Mouse (Mus musculus): Measurements from ENCODE around the gene Ctnnd2. TPM values are rescaled to one million over a fixed set of nuclear protein-coding genes. Genes with fewer than 3 reads are reported as not detected.
"Not testable (repeated sequence)": the region's sequence is repeated elsewhere in the genome, so short reads cannot be mapped to it uniquely, and the experiment has no call there.

Gene Ctnnd2
- not detected for total RNA-seq (2022)

DNA sequence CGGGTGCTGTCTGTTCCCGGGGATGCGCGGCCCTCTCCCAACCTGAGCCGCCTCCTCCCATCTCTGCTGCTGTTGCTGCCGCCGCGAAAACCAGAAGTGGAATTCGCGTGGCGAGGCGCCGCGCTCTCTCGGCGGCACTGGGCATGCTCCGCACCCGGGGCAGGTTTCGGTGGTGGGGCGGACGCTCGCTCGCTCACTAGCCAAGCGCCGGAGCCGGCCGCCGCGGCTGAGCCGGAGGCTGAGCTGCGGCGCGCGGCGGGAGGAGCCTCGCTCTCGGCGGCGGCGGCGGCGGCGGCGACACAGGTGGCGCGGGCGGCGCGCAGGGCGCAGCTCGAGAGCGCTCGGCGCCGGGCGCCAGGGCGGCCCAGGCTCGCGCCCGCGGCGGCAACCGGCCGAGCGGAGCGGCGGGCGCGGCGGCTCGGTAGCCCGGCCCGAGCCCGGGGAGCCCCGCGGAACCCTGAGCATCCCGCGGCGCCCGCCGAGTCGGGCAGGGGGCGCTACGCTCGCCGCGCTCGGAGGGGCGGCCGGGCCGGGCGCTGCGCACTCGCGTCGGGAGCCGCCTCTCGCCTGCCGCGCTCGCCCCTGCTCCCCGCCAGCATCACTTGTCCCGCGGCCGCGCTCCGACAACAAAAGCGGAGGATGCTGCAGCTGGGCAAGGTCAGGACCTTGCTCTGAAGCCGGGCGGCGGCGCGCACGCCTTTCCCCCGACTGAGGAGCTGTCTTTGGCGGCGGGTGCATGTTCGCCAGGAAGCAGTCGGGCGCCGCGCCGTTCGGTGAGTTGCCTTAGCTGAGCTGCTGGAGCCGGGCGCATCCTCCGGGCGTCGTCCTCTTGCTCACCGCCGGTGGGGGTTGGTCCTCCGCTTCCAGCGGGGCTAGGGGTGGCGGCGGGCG is at the start of gene Ctnnd2:
TSS of gene Ctnnd2 (plus strand) at position 203 of the 891 bp plus-strand sequence.
- no peak for DNase-seq (ENCODE audit: low spot score in 2 of 2)

- DNase-seq (ENCODE audit: low spot score in 2 of 2): no peak
Observed at GRCm38 (mm10) chr15:30130705-30131104, 41.7 kb upstream of the Ctnnd2 start.

DNA sequence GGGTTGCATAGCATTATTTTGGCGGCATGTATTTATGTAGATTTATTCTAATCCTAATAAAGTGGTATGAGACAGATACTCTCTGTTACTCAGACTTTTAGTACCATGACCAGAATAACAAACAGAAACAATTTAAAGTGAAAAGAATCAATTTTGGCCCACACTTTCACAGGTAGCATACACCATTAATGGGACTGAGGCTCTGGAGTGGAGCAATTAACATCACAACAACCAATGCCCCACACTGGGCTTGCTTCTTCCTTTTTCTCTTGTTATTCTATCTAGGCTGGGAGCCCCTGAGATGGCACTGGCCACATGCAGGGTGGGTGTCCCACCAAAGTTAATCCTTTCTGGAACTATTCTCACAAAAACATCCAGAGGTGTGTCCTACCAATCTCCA is 32.8 kb upstream of the Ctnnd2 start:
- DNase-seq (ENCODE audit: low spot score in 2 of 2): not testable (repeated sequence)

GRCm38 (mm10) chr15:30145413-30145812 is 27.0 kb upstream of the Ctnnd2 start:
- DNase-seq (ENCODE audit: low spot score in 2 of 2): no peak

DNA sequence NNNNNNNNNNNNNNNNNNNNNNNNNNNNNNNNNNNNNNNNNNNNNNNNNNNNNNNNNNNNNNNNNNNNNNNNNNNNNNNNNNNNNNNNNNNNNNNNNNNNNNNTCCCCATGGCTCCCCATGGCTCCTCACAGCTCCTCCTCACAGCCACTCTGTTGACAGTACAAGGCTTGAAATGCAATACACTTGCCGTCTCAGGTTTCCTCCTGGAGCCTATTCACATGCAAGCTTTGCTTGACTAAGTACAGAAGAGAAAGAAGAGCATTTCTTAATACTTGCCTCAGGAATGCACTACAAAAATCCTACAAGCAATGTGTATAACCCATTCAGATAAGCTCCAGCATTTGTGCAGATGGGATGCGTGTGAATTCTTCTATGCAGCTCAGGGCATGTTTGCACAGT is 20.2 kb upstream of the Ctnnd2 start:
- DNase-seq (ENCODE audit: low spot score in 2 of 2): no peak

DNA sequence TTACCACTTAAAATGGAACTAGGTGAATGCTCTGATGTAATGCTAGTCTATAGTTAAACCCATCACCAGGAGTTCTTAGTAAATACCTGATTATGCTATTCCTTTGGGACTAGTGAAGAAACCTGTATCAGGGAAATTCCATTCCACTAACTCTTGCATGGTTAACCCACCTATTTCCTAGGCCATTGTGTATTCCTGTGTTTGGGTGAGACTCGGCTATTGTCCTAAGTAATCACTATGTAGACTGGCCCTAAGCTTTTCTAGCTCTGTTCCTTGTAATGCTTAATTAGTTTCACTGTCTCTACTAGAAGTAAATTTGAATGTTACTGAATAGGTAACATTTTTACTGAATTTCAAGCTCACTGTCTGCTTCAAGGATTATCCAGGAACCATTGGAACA is 14.4 kb upstream of the Ctnnd2 start:
- DNase-seq (ENCODE audit: low spot score in 2 of 2): no peak

DNA sequence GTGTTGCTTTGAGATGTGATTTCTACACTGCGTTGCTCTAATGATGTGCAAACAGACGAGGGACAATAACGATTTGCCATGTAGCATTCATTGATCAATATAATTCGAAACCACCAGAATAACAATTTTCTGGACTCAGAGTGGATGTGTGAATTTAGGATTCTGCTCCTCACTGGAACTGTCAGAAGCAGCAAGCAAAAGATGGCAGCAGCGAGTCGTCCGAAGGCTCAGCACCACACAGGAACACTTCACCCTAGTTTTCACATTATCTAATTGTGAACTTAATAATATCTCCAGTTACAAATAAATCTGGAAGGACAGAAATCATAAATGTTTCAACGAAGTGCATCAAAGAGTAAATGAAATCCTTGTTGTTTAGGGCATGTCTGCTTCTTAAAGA is 2.4 kb upstream of the Ctnnd2 start:
- no peak for DNase-seq (ENCODE audit: low spot score in 2 of 2)

GRCm38 (mm10) chr15:30171493-30172195 is 749 bp upstream of the Ctnnd2 start:
- DNase-seq (ENCODE audit: low spot score in 2 of 2): no peak

DNA sequence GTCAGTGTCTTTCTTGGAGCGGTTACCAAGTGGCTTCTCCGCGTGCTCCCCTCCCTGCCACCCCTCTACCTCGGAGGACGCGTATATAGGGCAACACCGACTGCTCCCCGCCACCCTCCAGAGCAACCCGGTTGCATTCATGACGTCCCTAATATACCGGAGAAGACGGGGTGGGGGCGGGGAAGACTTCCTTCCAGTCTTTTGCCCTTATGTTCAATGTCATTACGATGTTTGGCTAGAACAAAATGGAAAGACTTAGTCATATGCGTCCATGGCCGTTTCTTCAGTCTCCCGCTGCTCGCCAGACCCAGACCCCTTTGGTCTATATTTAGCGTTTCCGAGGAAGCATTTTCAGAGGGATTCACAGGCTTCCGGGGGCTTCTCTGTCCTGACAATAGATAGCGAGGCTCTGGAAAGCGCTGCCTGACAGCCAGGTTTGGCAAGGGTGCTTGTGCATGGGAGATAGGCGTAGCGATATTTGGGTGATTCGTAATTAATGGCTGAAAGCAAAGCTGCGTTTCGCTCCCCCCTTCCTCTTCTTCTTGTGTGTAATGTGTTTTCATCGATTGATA is 1.1 kb downstream of the Ctnnd2 start:
- DNase-seq (ENCODE audit: low spot score in 2 of 2): no peak

DNA sequence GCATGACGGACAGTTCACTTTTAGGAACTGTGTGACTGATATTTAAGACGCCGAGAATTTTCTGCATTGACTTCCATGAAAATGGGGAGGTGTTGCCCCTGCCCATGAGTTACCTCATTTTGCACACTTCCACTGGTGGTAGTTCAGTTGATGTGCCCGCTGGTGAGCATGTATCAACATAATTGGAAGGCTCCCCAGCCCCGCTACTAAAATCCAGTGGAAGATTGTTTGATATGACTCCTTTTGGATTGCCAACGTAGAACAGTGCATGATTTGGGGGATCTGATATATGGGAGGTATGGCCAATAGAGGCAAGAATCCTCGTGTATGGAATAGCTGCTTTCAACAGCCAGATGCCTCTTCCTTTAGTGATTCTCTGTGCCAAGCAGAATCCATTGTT is 1.9 kb downstream of the Ctnnd2 start:
- no peak for DNase-seq (ENCODE audit: low spot score in 2 of 2)

DNA sequence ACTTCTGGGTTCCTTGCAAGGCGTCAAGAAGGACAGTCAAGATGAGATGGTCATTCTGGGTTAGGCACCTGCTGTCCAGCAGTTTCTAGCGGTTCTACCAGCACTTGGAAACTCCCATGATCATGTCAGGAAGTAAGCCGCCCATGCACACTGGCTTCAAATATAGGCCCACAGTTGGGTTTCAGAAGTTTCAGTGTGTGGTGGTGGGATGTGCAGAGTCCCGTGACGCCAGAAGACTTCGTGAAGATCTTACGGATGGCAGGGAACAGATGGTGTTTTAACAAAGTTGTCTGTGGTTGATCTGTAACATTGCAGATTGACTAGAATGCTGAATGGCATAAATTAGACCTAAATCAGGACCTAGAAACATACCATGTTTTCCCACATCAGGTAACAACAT is 11.6 kb downstream of the Ctnnd2 start:
- no peak for DNase-seq (ENCODE audit: low spot score in 2 of 2)

GRCm38 (mm10) chr15:30190872-30191271 is 18.5 kb downstream of the Ctnnd2 start:
- no peak for DNase-seq (ENCODE audit: low spot score in 2 of 2)

GRCm38 (mm10) chr15:30191931-30192668 is 19.7 kb downstream of the Ctnnd2 start:
- no peak for DNase-seq (ENCODE audit: low spot score in 2 of 2)

DNA sequence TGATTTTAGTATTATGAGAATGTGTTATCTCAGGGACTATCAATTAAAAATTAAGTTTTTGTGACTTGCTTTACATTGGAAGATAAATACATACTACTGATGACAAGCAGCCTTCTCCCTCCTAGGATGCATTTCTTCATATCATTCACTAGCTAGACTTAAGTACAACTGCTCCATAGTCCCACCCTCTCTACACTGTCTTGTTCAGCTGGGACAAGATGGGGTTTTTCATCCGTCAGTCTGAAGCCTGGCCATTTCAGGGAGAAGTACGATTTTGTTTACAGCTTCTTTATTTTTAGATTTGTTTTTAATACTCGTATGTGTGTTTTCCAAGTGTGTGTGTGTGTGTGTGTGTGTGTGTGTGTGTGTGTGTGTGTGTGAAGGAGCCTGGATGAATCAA is 26.0 kb downstream of the Ctnnd2 start:
- DNase-seq (ENCODE audit: low spot score in 2 of 2): no peak

- DNase-seq (ENCODE audit: low spot score in 2 of 2): no peak
Observed at GRCm38 (mm10) chr15:30199785-30200184, 27.4 kb downstream of the Ctnnd2 start.

GRCm38 (mm10) chr15:30201211-30201610 is 28.8 kb downstream of the Ctnnd2 start:
- no peak for DNase-seq (ENCODE audit: low spot score in 2 of 2)

DNA sequence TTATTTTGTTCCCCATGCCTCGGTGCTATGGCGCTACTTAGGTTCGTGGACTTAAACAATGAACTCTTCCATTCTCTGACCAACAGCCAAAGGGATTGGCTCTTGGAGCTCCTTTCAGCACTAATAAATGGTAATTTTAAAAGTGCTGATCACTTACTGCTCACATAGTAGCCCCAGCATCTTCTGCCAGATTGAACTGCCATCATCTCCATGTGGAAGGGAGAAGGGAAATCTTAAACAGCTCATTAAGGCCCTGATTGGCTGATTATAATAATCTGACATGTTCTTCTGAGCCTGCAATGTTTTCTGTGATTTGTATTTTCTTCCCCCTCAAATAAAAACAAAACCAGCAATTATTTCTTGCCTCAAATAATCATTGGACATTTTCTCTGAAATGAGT is 29.2 kb downstream of the Ctnnd2 start:
- no peak for DNase-seq (ENCODE audit: low spot score in 2 of 2)

- no peak for DNase-seq (ENCODE audit: low spot score in 2 of 2)
Observed at GRCm38 (mm10) chr15:30212746-30213145, 40.4 kb downstream of the Ctnnd2 start.

- DNase-seq (ENCODE audit: low spot score in 2 of 2): no peak
Observed at GRCm38 (mm10) chr15:30215871-30216270, 43.5 kb downstream of the Ctnnd2 start.

DNA sequence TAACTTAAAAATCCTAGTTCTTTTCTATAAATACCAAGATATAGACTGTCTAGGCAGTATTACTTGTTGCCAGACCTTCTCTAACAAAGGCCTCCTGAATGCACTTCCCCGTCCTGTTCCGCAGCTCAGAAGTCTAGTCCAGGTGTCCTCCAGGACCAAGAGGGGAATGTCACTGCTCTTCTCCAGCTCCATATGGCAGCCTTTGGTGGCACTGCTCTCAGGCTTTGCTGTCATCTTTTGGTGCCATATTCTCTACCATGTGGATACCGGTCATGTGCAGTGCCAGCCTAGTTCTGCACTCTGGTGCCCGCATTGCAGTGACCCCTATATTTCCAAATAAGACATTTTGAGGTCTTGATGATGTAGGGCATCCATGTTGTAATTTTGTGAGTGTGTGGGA is 56.7 kb downstream of the Ctnnd2 start:
- DNase-seq (ENCODE audit: low spot score in 2 of 2): no peak

DNA sequence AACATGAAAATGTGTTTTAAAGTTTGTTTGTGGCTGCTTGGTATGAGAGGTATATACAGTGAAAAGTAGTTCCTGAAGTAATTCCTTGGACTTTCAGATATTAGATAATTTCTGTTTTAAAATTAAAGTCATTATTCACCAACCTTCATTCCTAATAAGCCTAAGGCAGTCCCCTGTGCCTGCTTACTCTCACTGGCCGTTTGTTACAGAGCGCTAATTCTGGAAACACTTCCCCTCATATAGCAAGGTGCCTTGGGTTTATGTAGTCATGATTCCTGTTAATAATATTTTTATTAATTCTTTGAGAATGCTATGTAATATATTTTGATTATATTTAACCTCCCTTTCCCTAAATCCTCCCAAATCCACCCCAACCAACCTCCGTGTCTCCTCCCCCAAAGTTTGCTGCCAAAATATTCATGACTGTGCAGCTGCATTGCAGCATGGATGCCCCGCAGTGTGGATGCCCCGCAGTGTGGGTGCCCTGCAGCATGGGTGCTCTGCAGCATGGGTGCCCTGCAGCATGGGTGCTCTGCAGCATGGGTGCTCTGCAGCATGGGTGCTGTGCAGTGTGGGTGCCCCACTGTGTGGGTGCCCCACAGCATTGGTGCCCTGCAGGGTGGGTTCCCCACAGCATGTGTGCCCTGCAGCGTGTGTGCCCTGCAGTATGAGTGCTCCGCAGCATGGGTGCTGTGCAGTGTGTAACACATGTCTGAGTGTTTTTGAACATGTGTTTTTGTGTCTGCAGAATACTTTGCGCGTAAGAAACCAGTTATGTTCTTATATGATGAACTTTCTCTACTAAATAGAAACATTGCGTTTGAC is 63.0 kb downstream of the Ctnnd2 start:
- DNase-seq (ENCODE audit: low spot score in 2 of 2): no peak
